Mouse (Mus musculus) adrenal gland, adult 18-20 months (tissue): ENCODE data around the gene Muc20. TPM values are rescaled to one million over a fixed set of nuclear protein-coding genes. Genes with fewer than 3 reads are reported as not detected.

Experiments
- DNase-seq, 2 experiments: peaks; one replicate each; pipeline ENCODE4 v3.0.0; 2021 to 2022; ENCODE audit warnings: low spot score in 2 of 2
- total RNA-seq, 2 experiments: library from RNA; stranded (reverse); gene quantifications; 1 replicate in 1 of 2; 2 replicates in 1 of 2; pipeline ENCODE4 v1.2.3; 2021

Gene Muc20
- total RNA-seq, 2 experiments from 2014 or later = 0.10 TPM; not detected in 1

GRCm38 (mm10) chr16:32796676-32797425 is 384 bp downstream of the Muc20 start:
- no peak for DNase-seq

- no peak for DNase-seq
Observed at GRCm38 (mm10) chr16:32795177-32795576, 2.1 kb downstream of the Muc20 start.

DNA sequence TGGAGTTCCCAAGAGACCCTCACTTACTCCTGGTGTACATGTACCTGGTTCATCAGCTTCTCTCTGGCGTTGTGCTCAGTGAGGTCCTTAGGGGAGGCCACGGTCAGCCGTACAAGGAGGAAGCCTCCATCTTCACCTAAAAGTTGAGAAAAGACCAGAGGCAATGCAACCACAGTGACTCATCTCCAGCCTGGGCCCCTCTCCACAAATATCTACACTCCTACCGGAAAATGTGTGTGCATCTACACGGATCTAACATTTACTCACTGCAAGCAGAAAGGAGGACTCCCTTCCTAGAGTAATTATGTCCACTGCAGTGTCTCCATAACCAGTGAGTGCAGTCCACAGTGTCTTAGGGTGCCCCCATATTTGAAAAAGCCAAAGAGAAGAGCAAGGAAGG is 7.2 kb downstream of the Muc20 start:
- no peak for DNase-seq

DNA sequence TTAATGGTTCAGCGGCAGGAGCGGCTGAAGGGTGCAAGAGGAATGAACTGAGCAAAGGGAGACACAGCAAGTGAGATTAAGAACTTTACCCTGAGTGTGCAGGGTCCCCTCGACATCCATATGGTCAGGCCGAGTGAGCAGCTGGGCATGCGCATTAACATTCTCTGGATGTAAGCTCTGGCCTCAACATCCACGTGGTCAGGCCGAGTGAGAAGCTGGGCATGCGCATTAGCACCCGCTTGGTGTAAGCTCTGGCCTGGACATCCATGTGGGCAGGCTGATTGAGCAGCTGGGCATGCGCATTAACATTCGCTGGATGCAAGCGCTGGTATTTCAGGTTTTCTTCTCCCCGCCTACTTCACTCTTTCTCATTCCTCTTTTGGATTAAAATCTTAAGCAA is 12.4 kb downstream of the Muc20 start:
- no peak for DNase-seq

- DNase-seq = no peak
Observed at GRCm38 (mm10) chr16:32783324-32784062, 13.7 kb downstream of the Muc20 start.

DNA sequence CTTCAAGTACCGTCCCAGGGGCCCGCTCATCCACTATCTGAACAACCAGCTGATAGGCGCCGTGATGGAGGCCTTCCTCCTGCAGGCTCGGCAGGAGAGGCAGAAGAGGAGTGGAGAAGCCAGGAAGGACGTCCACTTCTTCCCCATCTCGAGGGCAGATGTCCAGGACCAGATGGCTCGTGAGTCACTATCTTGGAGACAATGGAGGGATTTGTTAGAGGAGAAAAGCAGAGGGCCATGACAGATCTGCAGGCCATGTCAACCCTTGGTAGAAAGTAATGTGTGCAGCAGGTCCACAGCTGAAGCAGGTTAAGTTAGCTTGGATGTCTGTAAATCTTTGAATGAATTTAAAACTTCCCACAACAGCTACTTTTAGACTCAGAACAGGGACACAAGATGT is 18.3 kb downstream of the Muc20 start:
- no peak for DNase-seq

- no peak for DNase-seq
Observed at GRCm38 (mm10) chr16:32776676-32777075, 20.6 kb downstream of the Muc20 start.

GRCm38 (mm10) chr16:32766904-32767303 is 30.3 kb downstream of the Muc20 start:
- DNase-seq = no peak

GRCm38 (mm10) chr16:32764961-32765360 is 32.3 kb downstream of the Muc20 start:
- no peak for DNase-seq

DNA sequence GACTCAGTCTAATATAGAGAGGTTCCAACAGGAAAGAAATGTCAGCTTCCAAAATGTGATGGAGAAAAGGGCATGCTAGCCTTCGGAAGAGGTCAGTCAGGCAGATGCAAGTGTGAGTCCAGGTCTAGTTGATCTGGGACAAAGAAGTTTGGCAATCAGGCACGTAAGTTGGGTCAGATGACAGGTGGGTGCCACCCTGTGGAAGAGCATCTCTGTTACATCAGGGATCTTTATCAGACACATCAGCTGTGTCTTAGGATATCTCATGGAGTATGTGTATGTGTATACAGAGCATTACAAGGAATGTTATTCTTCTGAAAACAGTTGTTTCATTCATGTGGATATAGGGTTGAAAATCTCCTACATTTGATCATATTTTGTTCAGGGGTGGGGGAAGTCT is 32.7 kb downstream of the Muc20 start:
- DNase-seq = no peak

DNA sequence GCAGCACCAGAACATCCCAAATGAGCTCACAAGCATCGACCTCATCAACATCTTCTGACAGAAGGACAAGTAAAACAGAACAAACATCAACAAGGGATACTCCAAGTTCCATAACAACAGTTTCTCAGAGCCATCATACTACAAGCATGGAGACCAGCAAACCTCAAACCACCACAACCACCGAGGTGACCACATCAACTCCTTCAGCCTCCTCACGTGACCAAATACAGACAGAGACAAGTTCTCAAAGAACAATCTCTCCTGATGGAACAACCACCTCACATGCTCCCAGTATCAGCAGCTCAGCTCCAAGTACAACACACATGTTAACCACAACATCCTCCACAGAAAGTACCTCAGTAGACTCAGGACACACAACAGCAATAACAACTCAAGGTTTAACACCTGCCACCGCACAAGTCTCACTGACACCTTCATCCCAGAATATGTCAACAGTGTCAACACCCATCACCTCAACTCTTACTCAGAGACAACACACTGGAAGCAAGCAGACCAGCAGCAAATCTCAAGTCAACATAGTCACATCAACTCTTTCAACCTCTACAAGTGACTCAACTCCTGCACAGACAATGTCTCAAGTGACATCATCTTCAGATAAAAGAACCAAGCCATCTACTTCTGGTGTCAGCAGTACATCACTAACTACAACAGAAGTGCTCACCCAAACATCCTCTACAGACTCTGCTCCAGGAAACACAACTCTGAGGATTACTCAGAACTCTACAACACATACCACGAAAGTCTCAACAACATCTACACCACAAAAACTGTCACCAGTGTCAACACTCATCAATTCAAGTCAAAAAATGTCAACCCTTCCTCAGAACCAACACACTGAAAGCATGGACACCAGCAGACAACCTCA is 46.8 kb downstream of the Muc20 start:
- DNase-seq = no peak

DNA sequence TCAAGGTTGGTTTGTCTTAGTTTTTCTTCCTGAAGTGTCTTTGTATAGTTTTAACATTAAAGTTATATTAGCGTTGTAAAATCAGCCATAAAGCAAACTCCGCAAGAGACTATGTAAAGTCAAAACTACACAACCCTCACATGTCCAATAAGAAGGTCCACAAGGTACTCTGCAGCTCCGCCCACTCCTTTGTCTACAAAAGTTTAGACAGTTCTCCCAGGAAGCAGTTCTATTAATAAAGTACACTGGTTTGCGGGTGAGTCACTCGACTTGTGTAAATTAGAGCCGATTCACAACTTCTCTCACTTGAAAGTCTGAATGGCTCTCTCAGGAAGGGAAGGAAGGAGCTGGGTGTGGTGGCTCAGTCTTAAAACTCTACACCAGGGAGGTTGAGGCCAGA is 51.4 kb downstream of the Muc20 start:
- DNase-seq = no peak

DNA sequence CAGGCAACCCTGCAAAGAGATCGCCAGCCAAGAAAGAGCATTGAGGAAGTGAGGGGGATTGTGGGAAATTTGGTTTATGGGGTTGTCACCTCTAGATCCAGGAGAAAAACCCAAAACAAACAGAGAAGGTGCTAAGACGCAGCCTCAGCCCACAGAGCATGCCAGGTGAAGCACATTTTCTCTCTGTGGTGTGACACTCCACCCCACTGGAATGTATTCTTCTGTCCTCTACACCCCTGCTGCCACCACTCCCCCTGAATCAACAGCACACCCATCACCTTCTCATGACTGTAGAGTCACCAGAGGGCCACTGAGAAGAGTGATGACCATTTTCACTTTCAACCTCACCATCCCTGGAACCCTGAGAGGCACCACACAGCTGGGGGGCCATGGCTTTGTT is 54.5 kb downstream of the Muc20 start:
- no peak for DNase-seq

DNA sequence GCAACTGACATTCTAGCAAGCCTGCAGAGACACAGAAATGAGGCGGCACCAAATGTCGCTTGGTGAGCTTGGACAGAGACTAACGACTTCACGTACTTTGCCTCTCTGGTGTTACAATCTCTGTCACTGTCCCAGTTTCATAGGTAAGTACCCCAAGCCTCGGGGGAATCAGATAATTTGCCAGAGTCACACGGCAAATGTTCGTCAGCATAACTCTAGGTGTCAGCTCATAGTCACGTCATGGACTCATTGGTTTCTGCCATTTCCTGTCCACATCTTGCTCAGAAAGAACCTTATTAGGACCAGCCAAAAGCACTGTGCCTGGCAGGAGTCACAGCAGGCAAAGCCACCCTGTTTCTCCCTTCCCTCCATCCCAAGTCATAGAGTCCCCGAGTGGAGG is 55.9 kb downstream of the Muc20 start:
- DNase-seq = no peak

DNA sequence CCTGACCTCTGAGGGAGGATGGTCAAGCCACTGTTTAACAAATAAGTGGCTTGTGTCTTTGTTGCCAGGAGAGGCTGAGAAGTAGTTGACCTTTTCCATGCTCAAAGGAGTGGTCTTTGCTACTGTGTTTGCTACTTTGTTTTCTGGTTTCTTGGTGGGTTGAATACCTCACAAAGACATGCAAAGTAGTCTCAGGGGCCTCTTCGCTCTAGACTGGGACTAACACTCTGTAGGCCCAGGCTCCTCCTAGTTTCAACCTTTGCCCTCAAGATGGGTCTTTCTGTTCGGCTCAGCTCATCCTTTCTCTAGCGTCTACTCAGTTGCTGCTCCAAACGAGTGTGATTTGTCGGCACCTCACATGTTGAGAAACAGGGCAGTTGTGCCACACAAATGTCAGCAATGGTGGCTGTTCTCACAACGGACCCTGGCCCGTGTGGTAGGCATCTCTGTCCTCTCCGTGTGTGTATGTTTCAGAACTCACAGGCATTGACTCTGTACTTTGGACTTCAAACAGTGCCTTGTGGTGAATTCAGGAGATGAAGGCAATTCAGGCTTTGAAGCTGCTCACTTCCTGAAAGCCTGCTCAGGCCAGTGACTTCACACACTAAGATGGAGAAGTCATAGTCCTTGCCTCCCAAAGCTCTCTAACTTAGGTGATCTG is 57.1 kb downstream of the Muc20 start:
- no peak for DNase-seq

- no peak for DNase-seq
Observed at GRCm38 (mm10) chr16:32736022-32736421, 61.2 kb downstream of the Muc20 start.

GRCm38 (mm10) chr16:32735586-32735985 is 61.6 kb downstream of the Muc20 start, which contains the start of gene Muc4:
Gene Muc4 (plus strand): TSS chr16:32735886.
- no peak for DNase-seq

DNA sequence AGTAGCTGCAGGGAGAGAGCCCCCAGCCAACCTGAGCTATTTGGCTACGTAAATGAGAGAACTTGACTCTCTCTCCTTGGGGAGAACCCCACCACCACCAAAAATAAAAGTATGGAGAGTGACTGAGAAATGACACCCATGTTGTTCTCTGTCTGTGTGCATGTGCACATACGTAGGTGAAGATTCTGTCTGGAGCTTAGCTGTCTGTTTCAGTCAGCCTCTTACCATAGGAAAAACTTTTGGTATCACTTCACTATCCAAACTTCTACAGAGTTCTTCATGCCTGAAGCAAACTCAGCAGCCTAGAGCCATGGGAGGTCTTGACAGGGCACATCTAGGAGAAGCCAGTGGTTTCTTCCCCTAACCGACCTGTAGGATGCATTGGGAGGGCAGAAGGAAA is 64.0 kb downstream of the Muc20 start:
- DNase-seq = no peak

DNA sequence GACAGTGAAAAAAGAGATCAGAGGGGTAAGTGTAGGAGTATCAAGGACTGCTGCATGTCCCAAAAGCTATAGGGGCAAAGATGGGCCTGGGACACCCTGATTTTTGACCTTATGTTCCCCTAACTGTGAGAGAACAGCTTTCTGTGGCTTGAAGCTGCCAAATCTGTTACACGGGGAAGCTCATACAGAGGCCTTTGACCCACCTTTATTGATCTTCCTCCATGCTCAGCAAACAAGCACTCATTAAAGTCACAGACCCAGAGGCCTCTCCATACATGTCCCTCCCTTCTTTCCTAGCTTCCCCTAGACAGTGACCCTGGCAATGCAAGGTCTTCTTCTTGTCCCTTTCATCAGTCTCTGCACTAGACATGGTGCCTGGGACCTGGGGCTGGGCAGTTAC is 68.5 kb downstream of the Muc20 start:
- DNase-seq = no peak

DNA sequence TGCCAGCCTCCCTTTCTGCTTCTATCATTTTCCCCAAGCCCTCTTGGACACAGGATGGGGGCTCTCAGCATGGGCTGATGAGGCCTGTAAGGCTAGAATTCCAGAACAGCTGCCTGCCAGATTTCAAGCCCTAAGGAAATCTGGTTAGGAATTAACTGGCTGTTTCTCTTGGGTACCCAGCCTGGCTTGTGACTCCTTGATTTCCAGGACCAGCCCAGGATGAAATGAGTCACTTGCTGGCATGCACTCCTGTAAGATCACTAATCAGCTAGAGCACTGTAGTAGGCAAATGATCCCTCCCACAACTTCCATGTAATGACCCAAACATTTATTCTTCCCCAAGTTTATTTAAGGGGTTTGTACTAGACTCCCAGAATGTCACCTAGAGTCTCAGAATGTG is 69.0 kb downstream of the Muc20 start:
- no peak for DNase-seq
